In the genomic region with DNA sequence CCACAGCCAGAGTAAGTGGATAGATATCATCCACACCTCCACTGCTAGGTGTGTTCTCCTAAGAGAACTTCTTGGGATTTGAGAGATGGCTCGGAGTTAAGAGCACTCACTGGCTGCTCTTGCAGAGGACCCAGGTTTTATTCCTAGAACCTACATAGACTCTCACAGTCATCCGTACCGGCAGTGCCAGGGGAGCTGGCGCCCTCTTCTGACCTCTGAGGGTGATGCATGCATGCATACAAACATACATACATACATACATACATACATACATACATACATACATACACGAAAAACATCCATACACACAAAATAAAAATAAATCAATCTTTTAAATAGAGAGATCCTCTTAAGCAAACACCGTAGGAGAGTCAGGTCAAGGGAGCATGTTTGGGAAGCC, we compare ENCODE assay signal across 10 mouse cellular contexts.
DNase-seq lines count a peak whose midpoint lies in the region; ATAC-seq and TF ChIP-seq lines count a peak whose summit lies in the region.
"Had no signal": no experiment of that assay in that cellular context is flagged by ENCODE, and none has a peak within 500 bp of the region (broad histone marks: within the 10 kb centered on the region; RNA-seq: fewer than 3 reads in every experiment).

No protein-coding gene starts in this region.

- no peak overlapping the region; the same call in 1 of the 2 replicates for H3K4me2 ChIP-seq in heart, embryonic 13.5 days
- peak overlapping the region; percentile 29; the same call in 1 of the 2 replicates for H3K4me2 ChIP-seq in lung, postnatal 0 days (replicated peaks; ENCODE audit: low read depth, low read length)
- H3K4me2 ChIP-seq: neural tube, embryonic 12.5 days had no signal

- no peaks in the 10 kb centered on the region for H3K36me3 ChIP-seq in heart, embryonic 13.5 days
- H3K36me3 ChIP-seq in heart, embryonic 10.5 days, result no peaks in the 10 kb centered on the region
- no peaks in the 10 kb centered on the region for H3K36me3 ChIP-seq in lung, postnatal 0 days (ENCODE audit: insufficient read depth, low read length)
- H3K36me3 ChIP-seq in MEL (ENCODE audit: control insufficient read depth in 1 of 2, insufficient read depth in 2 of 2, low read length in 2 of 2), result no peaks in the 10 kb centered on the region
- H3K36me3 ChIP-seq in midbrain, embryonic 10.5 days, result no peaks in the 10 kb centered on the region
- H3K36me3 ChIP-seq: neural tube, embryonic 12.5 days had no signal

- H3K27me3 ChIP-seq in heart, embryonic 13.5 days (replicated peaks), result no peaks in the 10 kb centered on the region
- H3K27me3 ChIP-seq in heart, embryonic 10.5 days (ENCODE audit: insufficient read depth, poor library complexity, severe bottlenecking), result no peaks in the 10 kb centered on the region
- no peaks in the 10 kb centered on the region for H3K27me3 ChIP-seq in lung, postnatal 0 days (replicated peaks; ENCODE audit: insufficient read depth, low read length)
- H3K27me3 ChIP-seq in MEL (ENCODE audit: control insufficient read depth in 1 of 2, insufficient read depth in 2 of 2, low read length in 2 of 2), result no peaks in the 10 kb centered on the region
- no peaks in the 10 kb centered on the region for H3K27me3 ChIP-seq in midbrain, embryonic 10.5 days (ENCODE audit: low read depth, poor library complexity, severe bottlenecking)
- H3K27me3 ChIP-seq: neural tube, embryonic 12.5 days had no signal

- no peak for TF ChIP-seq POLR2A in MEL (IDR thresholded peaks at IDR 0.05; ENCODE audit: control insufficient read depth in 1 of 2, insufficient read depth in 1 of 2, low read depth in 1 of 2, low read length in 2 of 2, poor library complexity in 1 of 2)

- H3K9ac ChIP-seq in heart, embryonic 13.5 days, result no peak overlapping the region
- no peak overlapping the region for H3K9ac ChIP-seq in lung, postnatal 0 days (replicated peaks; ENCODE audit: low read depth)
- no peak overlapping the region for H3K9ac ChIP-seq in MEL (ENCODE audit: control insufficient read depth, low read depth, low read length, poor library complexity, severe bottlenecking)
- H3K9ac ChIP-seq: neural tube, embryonic 12.5 days had no signal

- 78% methylated on average over 6 of the region's 6 CpGs for WGBS in heart, embryonic 13.5 days
- 81% methylated on average over 6 of the region's 6 CpGs for WGBS in heart, embryonic 10.5 days
- WGBS in lung, postnatal 0 days, result 79% methylated on average over 6 of the region's 6 CpGs
- WGBS in midbrain, embryonic 10.5 days, result 86% methylated on average over 6 of the region's 6 CpGs

- ATAC-seq in heart, embryonic 13.5 days (ENCODE audit: extremely low read depth, insufficient number of reproducible peaks, low FRiP score, low TSS enrichment), result no peak
- ATAC-seq in lung, postnatal 0 days, result no peak
- ATAC-seq in erythroid progenitor cell, adult 5-6 weeks (replicated peaks; ENCODE audit: low FRiP score, poor library complexity, severe bottlenecking), result no peak
- ATAC-seq: intestine, embryonic 16.5 days had no signal

- TF ChIP-seq CTCF in lung, postnatal 0 days (IDR thresholded peaks at IDR 0.05), result peak; percentile 58
- TF ChIP-seq CTCF in MEL (IDR thresholded peaks at IDR 0.05 in 2 of 3, conservative IDR thresholded peaks at IDR 0.05 in 1 of 3; ENCODE audit: control insufficient read depth in 1 of 3, insufficient read depth in 1 of 3, low read depth in 2 of 3, low read length in 3 of 3, poor library complexity in 1 of 3, severe bottlenecking in 1 of 3), result peak in 2 of 3 experiments; percentile 33 to 45; a peak in 4 of 6 replicates

- H3K4me3 ChIP-seq in heart, embryonic 13.5 days, result no peak overlapping the region
- no peak overlapping the region for H3K4me3 ChIP-seq in heart, embryonic 10.5 days
- no peak overlapping the region for H3K4me3 ChIP-seq in lung, postnatal 0 days (ENCODE audit: low read depth, low read length)
- H3K4me3 ChIP-seq in MEL (ENCODE audit: control insufficient read depth in 1 of 2, insufficient read depth in 1 of 2, low read depth in 2 of 2, low read length in 2 of 2), result peak overlapping the region in 1 of 2 experiments; percentile 54; a peak in 3 of 4 replicates
- no peak overlapping the region for H3K4me3 ChIP-seq in midbrain, embryonic 10.5 days
- H3K4me3 ChIP-seq: neural tube, embryonic 12.5 days had no signal

- H3K79me2 ChIP-seq in MEL (ENCODE audit: control insufficient read depth, insufficient read depth, low read length, poor library complexity), result no peaks in the 10 kb centered on the region

- no peak for TF ChIP-seq EP300 in lung, postnatal 0 days (IDR thresholded peaks at IDR 0.05)
- no peak for TF ChIP-seq EP300 in MEL (IDR thresholded peaks at IDR 0.05; ENCODE audit: low read depth in 1 of 2, low read length in 2 of 2)

- H3K9me3 ChIP-seq in heart, embryonic 13.5 days, result no peaks in the 10 kb centered on the region
- H3K9me3 ChIP-seq in heart, embryonic 10.5 days, result no peaks in the 10 kb centered on the region
- no peaks in the 10 kb centered on the region for H3K9me3 ChIP-seq in lung, postnatal 0 days (ENCODE audit: low read length)
- no peaks in the 10 kb centered on the region for H3K9me3 ChIP-seq in MEL (replicated peaks; ENCODE audit: insufficient read depth, low read length)
- no peaks in the 10 kb centered on the region for H3K9me3 ChIP-seq in midbrain, embryonic 10.5 days (replicated peaks)
- H3K9me3 ChIP-seq: neural tube, embryonic 12.5 days had no signal

- H3K4me1 ChIP-seq in heart, embryonic 13.5 days, result peaks cover 23% of the 10 kb centered on the region
- H3K4me1 ChIP-seq in heart, embryonic 10.5 days, result peaks cover 42% of the 10 kb centered on the region
- H3K4me1 ChIP-seq in lung, postnatal 0 days (ENCODE audit: insufficient read depth, low read depth, low read length), result no peaks in the 10 kb centered on the region
- no peaks in the 10 kb centered on the region for H3K4me1 ChIP-seq in MEL (ENCODE audit: control insufficient read depth in 1 of 2, insufficient read depth in 2 of 2, low read length in 2 of 2)
- H3K4me1 ChIP-seq in midbrain, embryonic 10.5 days, result peaks cover 15% of the 10 kb centered on the region
- H3K4me1 ChIP-seq: neural tube, embryonic 12.5 days had no signal

- peak; percentile 13; the same call in 1 of the 2 replicates for TF ChIP-seq RAD21 in MEL (IDR thresholded peaks at IDR 0.05; ENCODE audit: low read depth, low read length)

- DNase-seq in heart, embryonic 10.5 days (ENCODE audit: low spot score), result no peak
- DNase-seq in lung, postnatal 0 days (ENCODE audit: low spot score), result no peak
- DNase-seq in lung, postnatal 10 days, result no peak
- DNase-seq in MEL (ENCODE audit: low read depth, low spot score), result peak; percentile 10
- DNase-seq in lung, postnatal 36 days, result peak; percentile 27
- DNase-seq in midbrain, embryonic 10.5 days (ENCODE audit: low spot score), result no peak

- peak overlapping the region; percentile 24; the same call in 1 of the 2 replicates for H3K27ac ChIP-seq in heart, embryonic 13.5 days (replicated peaks)
- no peak overlapping the region for H3K27ac ChIP-seq in heart, embryonic 10.5 days
- H3K27ac ChIP-seq in lung, postnatal 0 days (ENCODE audit: low read length), result no peak overlapping the region
- no peak overlapping the region for H3K27ac ChIP-seq in MEL (ENCODE audit: control insufficient read depth, low read depth, low read length)
- H3K27ac ChIP-seq in midbrain, embryonic 10.5 days (replicated peaks), result no peak overlapping the region
- H3K27ac ChIP-seq: neural tube, embryonic 12.5 days had no signal

TF ChIP-seq in MEL, 35 proteins besides CTCF, POLR2A, EP300 and RAD21:
- no peak for TF ChIP-seq NRF1 (IDR thresholded peaks at IDR 0.05; ENCODE audit: insufficient read depth, low read depth, low read length, poor library complexity, severe bottlenecking)
- TF ChIP-seq ZKSCAN1 (IDR thresholded peaks at IDR 0.05; ENCODE audit: low read depth, low read length), result no peak
- no peak for TF ChIP-seq RCOR1 (IDR thresholded peaks at IDR 0.05; ENCODE audit: low read depth, low read length)
- TF ChIP-seq MEF2A (IDR thresholded peaks at IDR 0.05; ENCODE audit: extremely low read depth, insufficient replicate concordance, low read depth, low read length, poor library complexity, severe bottlenecking), result no peak
- no peak for TF ChIP-seq MYC (IDR thresholded peaks at IDR 0.05; ENCODE audit: low read depth, low read length)

Comparison
In these comparisons a context has a peak if more than half of its experiments do, and no peak if none do; other contexts are left out.
1. DNase-seq: peak in MEL (single experiment) and lung, postnatal 36 days (single experiment); none in heart, embryonic 10.5 days (single experiment), lung, postnatal 0 days (single experiment), lung, postnatal 10 days (single experiment) and midbrain, embryonic 10.5 days (single experiment).